Mouse (Mus musculus) midbrain, embryonic 13.5 days (tissue): ENCODE data around the gene Top1. TPM values are rescaled to one million over a fixed set of nuclear protein-coding genes. Genes with fewer than 3 reads are reported as not detected.

Source experiments
- ATAC-seq: fragments of 200-750 bp; cut with Nextera tagmentation; 2 replicates; pipeline ENCODE4 v1.8.0; 2017; ENCODE audit warnings: mild to moderate bottlenecking, moderate TSS enrichment, moderate library complexity
- H3K27ac ChIP-seq: fragments of 300-500 bp; sonication (generic); 2 replicates; pipeline ENCODE4 v1.5.1; 2015; ENCODE audit warnings: inconsistent platforms, mild to moderate bottlenecking, moderate library complexity
- H3K27me3 ChIP-seq: fragments of 300-500 bp; sonication (generic); 2 replicates; pipeline ENCODE4 v1.6.1; 2015; ENCODE audit warnings: mild to moderate bottlenecking, inconsistent platforms
- H3K36me3 ChIP-seq: fragments of 300-500 bp; sonication (generic); 2 replicates; pipeline ENCODE4 v1.6.1; 2015; ENCODE audit warnings: mild to moderate bottlenecking, inconsistent platforms
- H3K4me1 ChIP-seq: fragments of 300-500 bp; sonication (generic); replicated peaks from 2 replicates; pipeline ENCODE4 v1.6.1; 2015; ENCODE audit warnings: inconsistent platforms
- H3K4me2 ChIP-seq: fragments of 300-500 bp; sonication (generic); replicated peaks from 2 replicates; pipeline ENCODE4 v1.6.1; 2015; ENCODE audit warnings: moderate library complexity, mild to moderate bottlenecking, inconsistent platforms
- H3K4me3 ChIP-seq: fragments of 300-500 bp; sonication (generic); replicated peaks from 2 replicates; pipeline ENCODE4 v1.5.1; 2015; ENCODE audit warnings: mild to moderate bottlenecking, inconsistent platforms
- H3K9ac ChIP-seq: fragments of 300-500 bp; sonication (generic); replicated peaks from 2 replicates; pipeline ENCODE4 v1.6.1; 2015; ENCODE audit warnings: mild to moderate bottlenecking, inconsistent platforms
- H3K9me3 ChIP-seq: fragments of 300-500 bp; sonication (generic); 2 replicates; pipeline ENCODE4 v1.6.1; 2016; ENCODE audit warnings: mild to moderate bottlenecking, inconsistent platforms
- WGBS: fragments of 180-500 bp; shearing (Covaris S2); methylation state at CpG from one replicate; pipeline ENCODE4 v1.1.7; 2015; 5-methylcytosine and 5-hydroxymethylcytosine counted together
- polyA plus RNA-seq: library from polyadenylated mRNA; unstranded; fragments of >200 nt; fragmentation: Nextera tagmentation; extraction: Ambion mirVana; gene quantifications from 2 replicates; pipeline ENCODE4 v1.2.1, GENCODE M21; 2015

Top1 gene
- 115 and 116 TPM in 2 replicates for polyA plus RNA-seq

- peak within 1 kb of the TSS; percentile 86 for H3K4me3 ChIP-seq
- H3K36me3 ChIP-seq = no peaks in the 10 kb centered on the region
- WGBS = under 1% methylated on average over 50 of the region's 50 CpGs
- H3K4me2 ChIP-seq = peak within 1 kb of the TSS; percentile 84
- H3K4me1 ChIP-seq = peaks cover 27% of the 10 kb centered on the region
- H3K27me3 ChIP-seq = no peaks in the 10 kb centered on the region
- H3K27ac ChIP-seq = peak within 1 kb of the TSS; percentile 100
- ATAC-seq = peak; percentile 97
- no peaks in the 10 kb centered on the region for H3K9me3 ChIP-seq
- peak within 1 kb of the TSS; percentile 100 for H3K9ac ChIP-seq
Measured at GRCm38 (mm10) chr2:160645614-160646137, at the start of gene Top1. Top1 (plus strand) TSS chr2:160645888.

DNA sequence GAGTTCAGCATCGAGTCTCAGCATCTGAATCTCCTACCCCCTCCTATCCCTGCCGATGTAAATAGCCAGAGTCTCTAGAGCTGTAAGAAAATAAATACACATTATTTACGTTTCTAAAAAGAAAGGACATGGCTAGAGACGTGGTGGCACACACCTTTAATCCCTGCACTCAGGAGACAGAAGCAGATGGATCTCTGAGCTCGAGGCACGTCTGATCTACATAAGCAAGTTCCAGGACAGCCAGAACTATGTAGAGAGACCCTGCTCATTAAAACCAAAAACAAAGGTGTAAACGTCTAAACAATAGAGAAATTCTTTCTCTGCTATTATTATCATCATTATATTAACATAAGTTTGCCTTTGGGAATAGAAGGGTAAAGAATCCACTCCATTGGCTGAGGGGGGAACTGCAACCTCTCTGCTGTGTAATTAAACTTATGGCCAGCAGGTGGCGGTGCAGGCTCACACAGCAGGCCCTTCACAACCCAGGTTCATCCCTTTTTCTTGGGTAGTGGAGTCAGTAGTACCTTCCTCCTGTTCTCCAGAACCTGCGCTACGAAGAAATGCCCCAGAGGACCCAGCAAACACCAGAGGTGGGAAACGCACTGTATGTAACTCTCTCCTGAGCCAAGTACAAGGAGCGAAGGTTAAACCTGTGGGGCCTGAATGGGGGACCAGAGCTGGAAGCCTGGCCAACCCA, 48.0 kb upstream of the Top1 start:
- Histone ChIP-seq H3K27ac (no peak overlapping the region), H3K27me3 (0 out of 2 replicates have a peak, but pooled peaks cover 4% of the 10 kb centered on the region), H3K4me2 (no peak overlapping the region), H3K9ac (no peak overlapping the region), H3K9me3 (no peaks in the 10 kb centered on the region), H3K4me1 (no peaks in the 10 kb centered on the region), H3K4me3 (no peak overlapping the region), H3K36me3 (no peaks in the 10 kb centered on the region)
- peak; percentile 69; the same call in 1 of the 2 replicates for ATAC-seq
- 34% methylated on average over 12 of the region's 12 CpGs for WGBS

GRCm38 (mm10) chr2:160601805-160602204, 43.9 kb upstream of the Top1 start:
- no peaks in the 10 kb centered on the region for H3K9me3 ChIP-seq
- WGBS = 70% methylated on average over 1 of the region's 1 CpGs
- H3K9ac ChIP-seq = no peak overlapping the region
- H3K4me2 ChIP-seq = no peak overlapping the region
- H3K4me3 ChIP-seq = no peak overlapping the region
- no peak overlapping the region for H3K27ac ChIP-seq
- ATAC-seq = no peak
- H3K27me3 ChIP-seq = 0 out of 2 replicates have a peak, but pooled peaks cover 4% of the 10 kb centered on the region
- H3K4me1 ChIP-seq = no peaks in the 10 kb centered on the region
- H3K36me3 ChIP-seq = no peaks in the 10 kb centered on the region

DNA sequence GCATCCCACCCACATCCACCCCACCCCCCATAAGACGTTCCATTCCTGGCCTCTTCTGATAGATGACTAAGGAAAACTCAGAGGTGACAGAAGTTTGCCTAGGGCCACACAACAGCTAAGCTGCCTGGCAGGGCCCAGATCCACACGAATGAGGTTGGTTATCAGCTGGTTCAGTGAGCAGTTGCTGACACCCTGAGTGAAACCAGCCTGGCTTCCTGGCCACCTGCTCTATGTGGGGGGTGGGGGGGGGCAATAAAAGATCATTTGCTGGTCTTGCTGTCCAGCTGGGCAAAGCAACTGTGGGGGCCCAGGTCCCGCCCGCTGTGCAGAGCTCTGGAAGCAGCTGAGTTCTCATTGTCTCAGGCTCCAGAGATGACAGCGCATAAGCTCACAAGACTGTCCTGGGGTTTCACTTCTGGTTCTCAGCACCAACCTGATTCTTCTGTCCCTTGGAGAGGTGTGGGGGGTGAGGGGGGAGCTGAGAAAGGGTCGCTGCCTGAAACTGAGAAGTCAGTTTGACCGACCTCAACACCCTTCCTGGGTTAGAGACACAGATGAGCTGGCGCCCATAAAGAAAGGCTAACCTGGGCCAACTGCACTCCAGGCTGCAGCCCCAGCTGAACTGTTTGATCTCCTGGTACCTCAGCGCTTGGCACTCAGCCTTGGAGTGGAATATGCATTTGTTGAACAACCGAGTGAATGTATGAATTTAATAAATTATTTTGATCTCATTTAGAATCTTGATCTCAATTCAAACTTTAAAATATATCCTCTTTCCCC, 42.3 kb upstream of the Top1 start:
- Histone ChIP-seq H3K4me2 (no peak overlapping the region), H3K9ac (no peak overlapping the region), H3K4me3 (no peak overlapping the region), H3K27me3 (no peaks in the 10 kb centered on the region), H3K4me1 (no peaks in the 10 kb centered on the region), H3K27ac (no peak overlapping the region), H3K9me3 (no peaks in the 10 kb centered on the region), H3K36me3 (no peaks in the 10 kb centered on the region)
- ATAC-seq = no peak
- WGBS = 73% methylated on average over 10 of the region's 10 CpGs

GRCm38 (mm10) chr2:160610012-160610411, 35.7 kb upstream of the Top1 start:
- H3K4me2 ChIP-seq = no peak overlapping the region
- H3K4me1 ChIP-seq = no peaks in the 10 kb centered on the region
- no peaks in the 10 kb centered on the region for H3K27me3 ChIP-seq
- no peak overlapping the region for H3K9ac ChIP-seq
- no peak overlapping the region for H3K27ac ChIP-seq
- H3K36me3 ChIP-seq = no peaks in the 10 kb centered on the region
- no peak overlapping the region for H3K4me3 ChIP-seq
- peak; percentile 81; the same call in 1 of the 2 replicates for ATAC-seq
- H3K9me3 ChIP-seq = no peaks in the 10 kb centered on the region
- 63% methylated on average over 2 of the region's 2 CpGs for WGBS

GRCm38 (mm10) chr2:160613186-160613919, 32.3 kb upstream of the Top1 start:
- 81% methylated on average over 5 of the region's 5 CpGs for WGBS
- Histone ChIP-seq H3K36me3 (no peaks in the 10 kb centered on the region), H3K9ac (no peak overlapping the region), H3K4me2 (no peak overlapping the region), H3K4me3 (no peak overlapping the region), H3K4me1 (no peaks in the 10 kb centered on the region), H3K9me3 (no peaks in the 10 kb centered on the region), H3K27ac (no peak overlapping the region), H3K27me3 (no peaks in the 10 kb centered on the region)
- no peak for ATAC-seq

DNA sequence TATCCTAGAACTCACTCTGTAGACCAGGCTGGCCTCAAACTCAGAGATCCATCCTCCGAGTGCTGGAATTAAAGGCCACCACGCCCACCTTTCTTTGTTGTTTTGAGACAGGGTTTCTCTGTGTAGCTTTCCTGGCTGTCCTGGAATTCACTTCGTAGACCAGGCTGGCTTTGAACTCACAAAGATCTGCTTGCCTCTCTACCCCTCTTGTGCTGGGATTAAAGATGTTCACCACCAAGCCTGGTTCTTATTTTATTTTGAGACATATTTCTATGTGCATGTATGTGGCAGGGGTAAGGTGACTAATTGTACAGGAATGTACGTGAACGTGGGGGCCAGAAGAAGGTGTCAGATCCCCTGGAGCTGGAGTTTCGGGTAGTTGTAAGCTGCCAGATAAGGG, 27.9 kb upstream of the Top1 start:
- 87% methylated on average over 6 of the region's 6 CpGs for WGBS
- H3K27ac ChIP-seq = no peak overlapping the region
- H3K27me3 ChIP-seq = no peaks in the 10 kb centered on the region
- no peak overlapping the region for H3K4me3 ChIP-seq
- no peak overlapping the region for H3K4me2 ChIP-seq
- no peaks in the 10 kb centered on the region; the same call in 1 of the 2 replicates for H3K4me1 ChIP-seq
- no peaks in the 10 kb centered on the region for H3K36me3 ChIP-seq
- no peak overlapping the region for H3K9ac ChIP-seq
- no peaks in the 10 kb centered on the region for H3K9me3 ChIP-seq
- ATAC-seq = no peak

- ATAC-seq = no peak
- H3K27ac ChIP-seq = no peak overlapping the region
Measured at GRCm38 (mm10) chr2:160618619-160619220, 27.0 kb upstream of the Top1 start.

GRCm38 (mm10) chr2:160619300-160619699, 26.4 kb upstream of the Top1 start:
- no peaks in the 10 kb centered on the region; the same call in 1 of the 2 replicates for H3K4me1 ChIP-seq
- 93% methylated on average over 5 of the region's 5 CpGs for WGBS

More at GRCm38 (mm10) chr2:160618619-160619220, 27.0 kb upstream of the Top1 start:
- WGBS = 63% methylated on average over 6 of the region's 6 CpGs
- no peaks in the 10 kb centered on the region for H3K27me3 ChIP-seq
- no peaks in the 10 kb centered on the region for H3K9me3 ChIP-seq
- H3K4me2 ChIP-seq = no peak overlapping the region
- H3K9ac ChIP-seq = no peak overlapping the region
- no peaks in the 10 kb centered on the region for H3K36me3 ChIP-seq
- H3K4me1 ChIP-seq = no peaks in the 10 kb centered on the region; the same call in 1 of the 2 replicates
- H3K4me3 ChIP-seq = no peak overlapping the region

DNA sequence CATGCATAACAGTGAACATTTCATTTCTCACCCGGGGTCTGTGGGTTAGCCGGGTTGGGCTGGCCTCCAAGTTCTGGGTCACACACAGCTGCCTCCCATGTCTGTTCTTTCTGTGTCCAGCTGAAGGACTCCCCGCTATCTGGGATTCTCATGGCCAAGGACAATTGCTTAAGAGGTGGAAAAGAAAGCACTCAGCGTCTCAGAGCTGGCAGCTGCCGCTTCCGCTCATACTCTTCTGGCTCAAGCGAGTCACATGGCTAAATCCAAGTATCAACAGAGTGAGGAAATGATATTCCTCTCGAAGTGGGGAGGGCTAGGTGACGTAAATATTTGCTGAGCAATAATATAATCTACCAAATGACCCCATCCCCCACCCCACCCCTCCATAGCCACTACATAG, 25.9 kb upstream of the Top1 start:
- Histone ChIP-seq H3K4me3 (no peak overlapping the region), H3K27ac (no peak overlapping the region), H3K27me3 (no peaks in the 10 kb centered on the region), H3K9me3 (no peaks in the 10 kb centered on the region), H3K4me2 (no peak overlapping the region), H3K36me3 (no peaks in the 10 kb centered on the region), H3K4me1 (no peaks in the 10 kb centered on the region; the same call in 1 of the 2 replicates), H3K9ac (no peak overlapping the region)
- ATAC-seq = no peak
- WGBS = 62% methylated on average over 9 of the region's 9 CpGs

More at GRCm38 (mm10) chr2:160619300-160619699, 26.4 kb upstream of the Top1 start:
- Histone ChIP-seq H3K36me3 (no peaks in the 10 kb centered on the region), H3K9me3 (no peaks in the 10 kb centered on the region), H3K9ac (no peak overlapping the region), H3K4me2 (no peak overlapping the region), H3K27me3 (no peaks in the 10 kb centered on the region), H3K27ac (no peak overlapping the region), H3K4me3 (no peak overlapping the region)
- ATAC-seq = no peak

GRCm38 (mm10) chr2:160620279-160620963, 25.3 kb upstream of the Top1 start:
- no peak overlapping the region for H3K4me2 ChIP-seq
- no peaks in the 10 kb centered on the region for H3K9me3 ChIP-seq
- 83% methylated on average over 6 of the region's 6 CpGs for WGBS
- H3K9ac ChIP-seq = no peak overlapping the region
- no peaks in the 10 kb centered on the region for H3K36me3 ChIP-seq
- H3K27me3 ChIP-seq = no peaks in the 10 kb centered on the region
- ATAC-seq = no peak
- no peaks in the 10 kb centered on the region; the same call in 1 of the 2 replicates for H3K4me1 ChIP-seq
- no peak overlapping the region for H3K4me3 ChIP-seq
- no peak overlapping the region for H3K27ac ChIP-seq
